Mouse (Mus musculus) erythroid progenitor cell, adult 5-6 weeks (primary cell): ENCODE results near the gene H2al1e. TPM values are rescaled to one million over a fixed set of nuclear protein-coding genes. Genes with fewer than 3 reads are reported as not detected.
"Not testable (repeated sequence)": the region's sequence is repeated elsewhere in the genome, so short reads cannot be mapped to it uniquely, and the experiment has no call there.

ENCODE experiments used
- ATAC-seq: replicated peaks from 2 replicates; pipeline ENCODE4 v1.8.0; 2016; ENCODE audit warnings: moderate number of reproducible peaks, mild to moderate bottlenecking, moderate TSS enrichment, inconsistent platforms; ENCODE audit not compliant: poor library complexity, low FRiP score, severe bottlenecking
- total RNA-seq, 2 experiments: library from RNA; stranded (forward) in 1 of 2; stranded (reverse) in 1 of 2; fragments of 150-400 nt in 1 of 2; fragments of 186-747, 209-891 nt in 1 of 2; gene quantifications; 2 replicates each; pipeline versions ENCODE4 v1.2.3 to v1.2.4; 2015 to 2017; ENCODE audit warnings: low replicate concordance in 2 of 2

H2al1e gene
- not detected in 2 replicates for total RNA-seq (2015; ENCODE audit: low replicate concordance)
- total RNA-seq (2017; ENCODE audit: low replicate concordance) = not detected in 2 replicates

- ATAC-seq = not testable (repeated sequence)
Observed at GRCm38 (mm10) chrX:11311634-11312033, at the start of gene H2al1e. TSS of gene H2al1e (plus strand) at chrX:11311934.

- ATAC-seq = no peak
Observed at GRCm38 (mm10) chrX:11264918-11265317, 46.8 kb upstream of the H2al1e start.

GRCm38 (mm10) chrX:11267791-11268190 is 43.9 kb upstream of the H2al1e start:
- ATAC-seq = no peak

- no peak for ATAC-seq
Observed at GRCm38 (mm10) chrX:11269074-11269473, 42.7 kb upstream of the H2al1e start.

- ATAC-seq = no peak
Observed at GRCm38 (mm10) chrX:11273190-11273589, 38.5 kb upstream of the H2al1e start.

GRCm38 (mm10) chrX:11277083-11277482 is 34.7 kb upstream of the H2al1e start:
- no peak for ATAC-seq

GRCm38 (mm10) chrX:11280741-11281140 is 31.0 kb upstream of the H2al1e start:
- ATAC-seq = no peak

GRCm38 (mm10) chrX:11288306-11288882 is 23.3 kb upstream of the H2al1e start:
- ATAC-seq = no peak

GRCm38 (mm10) chrX:11289244-11289643 is 22.5 kb upstream of the H2al1e start:
- no peak for ATAC-seq

GRCm38 (mm10) chrX:11298957-11299356 is 12.8 kb upstream of the H2al1e start, which contains the start of gene H2al1a:
TSS of gene H2al1a (plus strand) at chrX:11299257.
- ATAC-seq = not testable (repeated sequence)

- not testable (repeated sequence) for ATAC-seq
Observed at GRCm38 (mm10) chrX:11302132-11302531, 9.6 kb upstream of the H2al1e start, which contains the start of gene H2al1b. TSS of gene H2al1b (plus strand) at chrX:11302432.

GRCm38 (mm10) chrX:11305355-11305754 is 6.4 kb upstream of the H2al1e start, which contains the start of gene H2al1c:
TSS of gene H2al1c (plus strand) at chrX:11305655.
- ATAC-seq = not testable (repeated sequence)

- ATAC-seq = not testable (repeated sequence)
Observed at GRCm38 (mm10) chrX:11308524-11308923, 3.2 kb upstream of the H2al1e start, which contains the start of gene H2al1d. TSS of gene H2al1d (plus strand) at chrX:11308824.

GRCm38 (mm10) chrX:11314858-11315257 is 3.1 kb downstream of the H2al1e start, which contains the start of gene H2al1f:
TSS of gene H2al1f (plus strand) at chrX:11315158.
- ATAC-seq = not testable (repeated sequence)

GRCm38 (mm10) chrX:11317956-11318355 is 6.2 kb downstream of the H2al1e start, which contains the start of gene H2al1g:
TSS of gene H2al1g (plus strand) at chrX:11318256.
- ATAC-seq = not testable (repeated sequence)

- ATAC-seq = not testable (repeated sequence)
Observed at GRCm38 (mm10) chrX:11321192-11321591, 9.5 kb downstream of the H2al1e start, which contains the start of gene H2al1h. TSS of gene H2al1h (plus strand) at chrX:11321492.

GRCm38 (mm10) chrX:11324359-11324758 is 12.6 kb downstream of the H2al1e start, which contains the start of gene H2al1i:
TSS of gene H2al1i (plus strand) at chrX:11324659.
- ATAC-seq = not testable (repeated sequence)

GRCm38 (mm10) chrX:11327522-11327921 is 15.8 kb downstream of the H2al1e start, which contains the start of gene H2al1j:
TSS of gene H2al1j (plus strand) at chrX:11327822.
- not testable (repeated sequence) for ATAC-seq

- no peak for ATAC-seq
Observed at GRCm38 (mm10) chrX:11345762-11346161, 34.0 kb downstream of the H2al1e start.

GRCm38 (mm10) chrX:11346756-11347155 is 35.0 kb downstream of the H2al1e start:
- no peak for ATAC-seq

- no peak for ATAC-seq
Observed at GRCm38 (mm10) chrX:11360823-11361222, 49.1 kb downstream of the H2al1e start.
